20 mouse cellular contexts compared by ENCODE assay signal in the genomic region with DNA sequence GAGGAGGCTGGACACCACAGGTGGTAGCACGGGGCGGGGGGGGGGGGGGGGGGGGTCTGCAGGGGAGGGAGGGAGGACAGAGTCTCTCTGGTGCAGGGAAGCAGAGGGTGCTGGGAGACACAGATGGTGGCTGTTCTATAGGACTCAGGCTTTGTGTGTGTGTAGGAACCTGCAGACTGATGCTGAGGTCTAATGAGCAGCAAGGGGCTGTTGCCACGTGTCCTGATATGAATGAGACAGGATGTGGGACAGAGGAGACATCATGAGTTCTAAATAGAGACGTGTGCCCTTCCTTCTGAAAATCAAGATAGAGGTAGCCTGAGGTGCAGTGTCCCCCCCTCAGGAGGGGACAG. TPM values are rescaled to one million over a fixed set of nuclear protein-coding genes. Genes with fewer than 3 reads are reported as not detected.
DNase-seq lines count a peak whose midpoint lies in the region; ATAC-seq and TF ChIP-seq lines count a peak whose summit lies in the region.
"Had no signal": no experiment of that assay in that cellular context is flagged by ENCODE, and none has a peak within 500 bp of the region (broad histone marks: within the 10 kb centered on the region; RNA-seq: fewer than 3 reads in every experiment).

No protein-coding gene starts in this region.

- no peaks in the 10 kb centered on the region for H3K27me3 ChIP-seq in forebrain, embryonic 13.5 days
- H3K27me3 ChIP-seq in forebrain, embryonic 11.5 days (ENCODE audit: control insufficient read depth, insufficient read depth, low read length) = no peaks in the 10 kb centered on the region
- no peaks in the 10 kb centered on the region for H3K27me3 ChIP-seq in midbrain, embryonic 14.5 days (ENCODE audit: control insufficient read depth, insufficient read depth, low read length)
- H3K27me3 ChIP-seq in midbrain, embryonic 10.5 days (ENCODE audit: low read depth, poor library complexity, severe bottlenecking) = no peaks in the 10 kb centered on the region
- no peaks in the 10 kb centered on the region for H3K27me3 ChIP-seq in midbrain, embryonic 15.5 days (replicated peaks)
- no peaks in the 10 kb centered on the region for H3K27me3 ChIP-seq in lung, postnatal 0 days (replicated peaks; ENCODE audit: insufficient read depth, low read length)
- H3K27me3 ChIP-seq: liver, embryonic 15.5 days had no signal

- no peak for TF ChIP-seq EP300 in lung, postnatal 0 days (IDR thresholded peaks at IDR 0.05)

- no peak for TF ChIP-seq CTCF in lung, postnatal 0 days (IDR thresholded peaks at IDR 0.05)

- no peaks in the 10 kb centered on the region for H3K36me3 ChIP-seq in forebrain, embryonic 13.5 days (ENCODE audit: poor library complexity, severe bottlenecking)
- H3K36me3 ChIP-seq in forebrain, embryonic 11.5 days (ENCODE audit: control insufficient read depth, insufficient read depth, low read length) = no peaks in the 10 kb centered on the region
- H3K36me3 ChIP-seq in midbrain, embryonic 14.5 days (ENCODE audit: control insufficient read depth, insufficient read depth, low read length) = no peaks in the 10 kb centered on the region
- H3K36me3 ChIP-seq in midbrain, embryonic 10.5 days = no peaks in the 10 kb centered on the region
- no peaks in the 10 kb centered on the region for H3K36me3 ChIP-seq in midbrain, embryonic 15.5 days (replicated peaks)
- H3K36me3 ChIP-seq in lung, postnatal 0 days (ENCODE audit: insufficient read depth, low read length) = no peaks in the 10 kb centered on the region
- H3K36me3 ChIP-seq: liver, embryonic 15.5 days had no signal

- DNase-seq in forebrain, embryonic 11.5 days (ENCODE audit: low spot score) = no peak
- no peak for DNase-seq in midbrain, embryonic 14.5 days
- no peak for DNase-seq in midbrain, embryonic 10.5 days (ENCODE audit: low spot score)
- no peak for DNase-seq in gastrocnemius, postnatal 10 days
- DNase-seq in lung, postnatal 0 days (ENCODE audit: low spot score) = no peak
- DNase-seq: adrenal gland, postnatal 10 days; cerebellum, adult 18-20 months; cerebellum, postnatal 14 days; kidney, adult 18-20 months; layer of hippocampus, adult 9-11 months; left cerebral cortex, postnatal 4 days; liver; thymus, adult 18-20 months; thymus, postnatal 36 days had no signal

- 26% methylated on average over 3 of the region's 4 CpGs for WGBS in forebrain, embryonic 13.5 days
- WGBS in forebrain, embryonic 11.5 days = 31% methylated on average over 3 of the region's 4 CpGs
- 41% methylated on average over 2 of the region's 4 CpGs for WGBS in midbrain, embryonic 14.5 days
- WGBS in midbrain, embryonic 10.5 days = 65% methylated on average over 2 of the region's 4 CpGs
- WGBS in midbrain, embryonic 15.5 days = 42% methylated on average over 2 of the region's 4 CpGs
- WGBS in lung, postnatal 0 days = 52% methylated on average over 2 of the region's 4 CpGs

- H3K4me1 ChIP-seq in forebrain, embryonic 13.5 days = peaks cover 14% of the 10 kb centered on the region
- no peaks in the 10 kb centered on the region for H3K4me1 ChIP-seq in forebrain, embryonic 11.5 days (replicated peaks; ENCODE audit: control insufficient read depth, insufficient read depth, low read length)
- H3K4me1 ChIP-seq in midbrain, embryonic 14.5 days (ENCODE audit: control insufficient read depth, insufficient read depth, low read length) = no peaks in the 10 kb centered on the region
- H3K4me1 ChIP-seq in midbrain, embryonic 10.5 days = peaks cover 18% of the 10 kb centered on the region
- peaks cover 11% of the 10 kb centered on the region for H3K4me1 ChIP-seq in midbrain, embryonic 15.5 days
- H3K4me1 ChIP-seq in lung, postnatal 0 days (ENCODE audit: insufficient read depth, low read depth, low read length) = no peaks in the 10 kb centered on the region
- H3K4me1 ChIP-seq: liver, embryonic 15.5 days had no signal

- H3K9me3 ChIP-seq in forebrain, embryonic 13.5 days (replicated peaks) = no peaks in the 10 kb centered on the region
- no peaks in the 10 kb centered on the region for H3K9me3 ChIP-seq in forebrain, embryonic 11.5 days (ENCODE audit: control insufficient read depth, low read length)
- no peaks in the 10 kb centered on the region for H3K9me3 ChIP-seq in midbrain, embryonic 14.5 days (ENCODE audit: control insufficient read depth, low read length)
- no peaks in the 10 kb centered on the region for H3K9me3 ChIP-seq in midbrain, embryonic 10.5 days (replicated peaks)
- no peaks in the 10 kb centered on the region for H3K9me3 ChIP-seq in midbrain, embryonic 15.5 days
- no peaks in the 10 kb centered on the region for H3K9me3 ChIP-seq in lung, postnatal 0 days (ENCODE audit: low read length)
- H3K9me3 ChIP-seq: liver, embryonic 15.5 days had no signal

- H3K4me2 ChIP-seq in forebrain, embryonic 13.5 days = peak overlapping the region; percentile 26; the same call in 1 of the 2 replicates
- H3K4me2 ChIP-seq in forebrain, embryonic 11.5 days (ENCODE audit: low read depth, low read length, severe bottlenecking) = no peak overlapping the region
- H3K4me2 ChIP-seq in midbrain, embryonic 14.5 days (ENCODE audit: low read length) = no peak overlapping the region
- peak overlapping the region; percentile 12; the same call in 1 of the 2 replicates for H3K4me2 ChIP-seq in midbrain, embryonic 15.5 days
- H3K4me2 ChIP-seq in lung, postnatal 0 days (replicated peaks; ENCODE audit: low read depth, low read length) = no peak overlapping the region
- H3K4me2 ChIP-seq: liver, embryonic 15.5 days had no signal

- no peak overlapping the region for H3K27ac ChIP-seq in forebrain, embryonic 13.5 days
- H3K27ac ChIP-seq in forebrain, embryonic 11.5 days (ENCODE audit: low read depth, low read length) = no peak overlapping the region
- 0 out of 2 replicates have a peak overlapping the region, but pooled peaks have one; percentile 8 for H3K27ac ChIP-seq in midbrain, embryonic 14.5 days (replicated peaks; ENCODE audit: low read depth, low read length)
- H3K27ac ChIP-seq in midbrain, embryonic 10.5 days (replicated peaks) = no peak overlapping the region
- 0 out of 2 replicates have a peak overlapping the region, but pooled peaks have one; percentile 68 for H3K27ac ChIP-seq in midbrain, embryonic 15.5 days
- H3K27ac ChIP-seq in lung, postnatal 0 days (ENCODE audit: low read length) = no peak overlapping the region
- H3K27ac ChIP-seq: kidney, postnatal 0 days; liver, embryonic 15.5 days had no signal

- H3K4me3 ChIP-seq in forebrain, embryonic 13.5 days = no peak overlapping the region
- H3K4me3 ChIP-seq in forebrain, embryonic 11.5 days (ENCODE audit: low read depth, low read length) = no peak overlapping the region
- no peak overlapping the region for H3K4me3 ChIP-seq in midbrain, embryonic 14.5 days (replicated peaks; ENCODE audit: low read depth, low read length)
- H3K4me3 ChIP-seq in midbrain, embryonic 10.5 days = no peak overlapping the region
- H3K4me3 ChIP-seq in midbrain, embryonic 15.5 days = no peak overlapping the region
- no peak overlapping the region for H3K4me3 ChIP-seq in lung, postnatal 0 days (ENCODE audit: low read depth, low read length)
- H3K4me3 ChIP-seq: liver, embryonic 15.5 days had no signal

- no peak overlapping the region for H3K9ac ChIP-seq in forebrain, embryonic 13.5 days
- H3K9ac ChIP-seq in forebrain, embryonic 11.5 days (ENCODE audit: low read length) = no peak overlapping the region
- H3K9ac ChIP-seq in midbrain, embryonic 14.5 days (replicated peaks; ENCODE audit: low read length) = no peak overlapping the region
- no peak overlapping the region for H3K9ac ChIP-seq in midbrain, embryonic 15.5 days
- no peak overlapping the region for H3K9ac ChIP-seq in lung, postnatal 0 days (replicated peaks; ENCODE audit: low read depth)
- H3K9ac ChIP-seq: liver, embryonic 15.5 days had no signal

- ATAC-seq in forebrain, embryonic 13.5 days = peak; percentile 38; the same call in 1 of the 2 replicates
- ATAC-seq in forebrain, embryonic 11.5 days (replicated peaks; ENCODE audit: low FRiP score) = no peak
- no peak for ATAC-seq in midbrain, embryonic 14.5 days (ENCODE audit: low FRiP score, low TSS enrichment)
- 0 out of 2 replicates have a peak, but pooled peaks have one; percentile 20 for ATAC-seq in midbrain, embryonic 15.5 days (replicated peaks)
- no peak for ATAC-seq in lung, postnatal 0 days
- ATAC-seq: inflammation-experienced regulatory T-cells, adult 6 months had no signal

RNA-seq across cellular contexts. Expression of a gene that starts 17.1 kb away (rescaled TPM):
- 0.11 and 0.34 TPM in 2 replicates for polyA plus RNA-seq in forebrain, embryonic 13.5 days (2015; fragmentation: Nextera tagmentation; extraction: Ambion mirVana)
- 1.1 and 1.7 TPM in 2 replicates for polyA plus RNA-seq in forebrain, embryonic 11.5 days (2014; fragmentation: Nextera tagmentation; extraction: Ambion mirVana)
- 0.46 TPM in 1 of 2 replicates, not detected in the other for polyA plus RNA-seq in midbrain, embryonic 14.5 days (2014; fragmentation: Nextera tagmentation; extraction: Ambion mirVana)
- 1.5 and 1.7 TPM in 2 replicates for polyA plus RNA-seq in midbrain, embryonic 10.5 days (2016; fragmentation: Nextera tagmentation; extraction: Ambion mirVana)
- 0.59 and 0.73 TPM in 2 replicates for polyA plus RNA-seq in midbrain, embryonic 15.5 days (2015; fragmentation: Nextera tagmentation; extraction: Ambion mirVana)
- not detected for total RNA-seq in gastrocnemius, postnatal 10 days (2021)
- polyA plus RNA-seq in lung, postnatal 0 days (2015; fragmentation: Nextera tagmentation; extraction: Ambion mirVana) = 15.9 and 19.4 TPM in 2 replicates
- total RNA-seq: megakaryocyte progenitor cell, adult 5-6 weeks had no signal

Comparison
In these comparisons a context has a peak if more than half of its experiments do, and no peak if none do; other contexts are left out.
1. ATAC-seq: peak in forebrain, embryonic 13.5 days (single experiment) and midbrain, embryonic 15.5 days (single experiment); none in forebrain, embryonic 11.5 days (single experiment), midbrain, embryonic 14.5 days (single experiment) and lung, postnatal 0 days (single experiment).
2. H3K27ac ChIP-seq: peak in midbrain, embryonic 14.5 days (single experiment) and midbrain, embryonic 15.5 days (single experiment); none in forebrain, embryonic 13.5 days (single experiment), forebrain, embryonic 11.5 days (single experiment), midbrain, embryonic 10.5 days (single experiment) and lung, postnatal 0 days (single experiment).
3. H3K4me2 ChIP-seq: peak in forebrain, embryonic 13.5 days (single experiment) and midbrain, embryonic 15.5 days (single experiment); none in forebrain, embryonic 11.5 days (single experiment), midbrain, embryonic 14.5 days (single experiment) and lung, postnatal 0 days (single experiment).